Mouse (Mus musculus): ENCODE results near the gene Gtsf1l. TPM values are rescaled to one million over a fixed set of nuclear protein-coding genes. Genes with fewer than 3 reads are reported as not detected.

Gene Gtsf1l
- not detected in 2 replicates for polyA plus RNA-seq (2016; fragmentation: Nextera tagmentation; extraction: Ambion mirVana)

GRCm38 (mm10) chr2:163087728-163088127, at the start of gene Gtsf1l:
Gene Gtsf1l (minus strand): TSS chr2:163087855.
- ATAC-seq (ENCODE audit: low FRiP score), result no peak
- H3K4me3 ChIP-seq (replicated peaks), result no peak within 1 kb of the TSS
- no peaks in the 10 kb centered on the region for H3K9me3 ChIP-seq
- no peak within 1 kb of the TSS for H3K9ac ChIP-seq
- H3K4me2 ChIP-seq, result no peak within 1 kb of the TSS
- 92% methylated on average over 9 of the region's 9 CpGs for WGBS
- peaks cover 12% of the 10 kb centered on the region; the same call in 1 of the 2 replicates for H3K36me3 ChIP-seq (replicated peaks)
- no peak within 1 kb of the TSS for H3K27ac ChIP-seq
- no peaks in the 10 kb centered on the region for H3K4me1 ChIP-seq
- H3K27me3 ChIP-seq, result no peaks in the 10 kb centered on the region

GRCm38 (mm10) chr2:163136996-163137395, 49.3 kb upstream of the Gtsf1l start:
- Histone ChIP-seq H3K4me3 (replicated peaks) (no peak overlapping the region), H3K9ac (no peak overlapping the region), H3K36me3 (replicated peaks) (no peaks in the 10 kb centered on the region), H3K9me3 (no peaks in the 10 kb centered on the region), H3K27ac (no peak overlapping the region), H3K4me2 (no peak overlapping the region), H3K27me3 (0 out of 2 replicates have a peak, but pooled peaks cover under 1% of the 10 kb centered on the region), H3K4me1 (no peaks in the 10 kb centered on the region)
- ATAC-seq (ENCODE audit: low FRiP score), result no peak

GRCm38 (mm10) chr2:163135931-163136330, 48.3 kb upstream of the Gtsf1l start:
- Histone ChIP-seq H3K27me3 (no peaks in the 10 kb centered on the region), H3K4me2 (no peak overlapping the region), H3K9ac (no peak overlapping the region), H3K9me3 (no peaks in the 10 kb centered on the region), H3K4me1 (no peaks in the 10 kb centered on the region), H3K36me3 (replicated peaks) (no peaks in the 10 kb centered on the region), H3K27ac (no peak overlapping the region), H3K4me3 (replicated peaks) (no peak overlapping the region)
- ATAC-seq (ENCODE audit: low FRiP score), result no peak
- 49% methylated on average over 6 of the region's 6 CpGs for WGBS

- Histone ChIP-seq H3K4me3 (replicated peaks) (no peak overlapping the region), H3K9me3 (no peaks in the 10 kb centered on the region), H3K27ac (no peak overlapping the region), H3K36me3 (replicated peaks) (no peaks in the 10 kb centered on the region), H3K9ac (no peak overlapping the region), H3K27me3 (no peaks in the 10 kb centered on the region), H3K4me2 (no peak overlapping the region), H3K4me1 (no peaks in the 10 kb centered on the region)
- 88% methylated on average over 5 of the region's 5 CpGs for WGBS
- no peak for ATAC-seq (ENCODE audit: low FRiP score)
Measured at GRCm38 (mm10) chr2:163132314-163132713, 44.7 kb upstream of the Gtsf1l start.

GRCm38 (mm10) chr2:163130837-163131236, 43.2 kb upstream of the Gtsf1l start:
- WGBS, result 80% methylated on average over 5 of the region's 5 CpGs

GRCm38 (mm10) chr2:163123496-163123895, 35.8 kb upstream of the Gtsf1l start:
- Histone ChIP-seq H3K9me3 (0 out of 2 replicates have a peak, but pooled peaks cover 3% of the 10 kb centered on the region), H3K36me3 (replicated peaks) (no peaks in the 10 kb centered on the region), H3K4me2 (no peak overlapping the region), H3K27me3 (peaks cover 15% of the 10 kb centered on the region; the same call in 1 of the 2 replicates), H3K27ac (no peak overlapping the region), H3K4me3 (replicated peaks) (no peak overlapping the region), H3K4me1 (peaks cover 19% of the 10 kb centered on the region), H3K9ac (no peak overlapping the region)
- no peak for ATAC-seq (ENCODE audit: low FRiP score)
- WGBS, result 84% methylated on average over 5 of the region's 5 CpGs

More at GRCm38 (mm10) chr2:163130837-163131236, 43.2 kb upstream of the Gtsf1l start:
- H3K4me2 ChIP-seq, result no peak overlapping the region
- ATAC-seq (ENCODE audit: low FRiP score), result no peak
- H3K27ac ChIP-seq, result no peak overlapping the region
- H3K27me3 ChIP-seq, result no peaks in the 10 kb centered on the region
- no peaks in the 10 kb centered on the region for H3K4me1 ChIP-seq
- no peak overlapping the region for H3K9ac ChIP-seq
- no peak overlapping the region for H3K4me3 ChIP-seq (replicated peaks)
- H3K36me3 ChIP-seq (replicated peaks), result no peaks in the 10 kb centered on the region
- H3K9me3 ChIP-seq, result 0 out of 2 replicates have a peak, but pooled peaks cover 3% of the 10 kb centered on the region

- Histone ChIP-seq H3K4me2 (peak overlapping the region; percentile 31; the same call in 1 of the 2 replicates), H3K9me3 (0 out of 2 replicates have a peak, but pooled peaks cover 3% of the 10 kb centered on the region), H3K27me3 (peaks cover 15% of the 10 kb centered on the region; the same call in 1 of the 2 replicates), H3K27ac (0 out of 2 replicates have a peak overlapping the region, but pooled peaks have one; percentile 19), H3K4me3 (replicated peaks) (no peak overlapping the region), H3K4me1 (peaks cover 19% of the 10 kb centered on the region), H3K36me3 (replicated peaks) (no peaks in the 10 kb centered on the region), H3K9ac (no peak overlapping the region)
- peak; percentile 91 for ATAC-seq (ENCODE audit: low FRiP score)
- 26% methylated on average over 9 of the region's 9 CpGs for WGBS
Measured at GRCm38 (mm10) chr2:163122319-163122718, 34.7 kb upstream of the Gtsf1l start.

GRCm38 (mm10) chr2:163121353-163121660, 33.7 kb upstream of the Gtsf1l start:
- 86% methylated on average over 3 of the region's 3 CpGs for WGBS
- Histone ChIP-seq H3K27me3 (peaks cover 15% of the 10 kb centered on the region; the same call in 1 of the 2 replicates), H3K9ac (no peak overlapping the region), H3K4me1 (peaks cover 19% of the 10 kb centered on the region), H3K27ac (no peak overlapping the region), H3K4me2 (no peak overlapping the region), H3K36me3 (replicated peaks) (no peaks in the 10 kb centered on the region), H3K4me3 (replicated peaks) (no peak overlapping the region), H3K9me3 (no peaks in the 10 kb centered on the region)
- no peak for ATAC-seq (ENCODE audit: low FRiP score)

GRCm38 (mm10) chr2:163120626-163121352, 33.1 kb upstream of the Gtsf1l start:
- Histone ChIP-seq H3K4me2 (no peak overlapping the region), H3K4me1 (peaks cover 19% of the 10 kb centered on the region), H3K9ac (no peak overlapping the region), H3K36me3 (replicated peaks) (no peaks in the 10 kb centered on the region), H3K27me3 (peaks cover 15% of the 10 kb centered on the region; the same call in 1 of the 2 replicates), H3K27ac (no peak overlapping the region), H3K9me3 (no peaks in the 10 kb centered on the region), H3K4me3 (replicated peaks) (no peak overlapping the region)
- ATAC-seq (ENCODE audit: low FRiP score), result no peak
- WGBS, result 69% methylated on average over 15 of the region's 15 CpGs

GRCm38 (mm10) chr2:163111413-163112201, 24.0 kb upstream of the Gtsf1l start:
- no peaks in the 10 kb centered on the region for H3K9me3 ChIP-seq
- H3K36me3 ChIP-seq (replicated peaks), result no peaks in the 10 kb centered on the region
- peak overlapping the region; percentile 75 for H3K27ac ChIP-seq
- H3K9ac ChIP-seq, result peak overlapping the region; percentile 12; the same call in 1 of the 2 replicates
- ATAC-seq (ENCODE audit: low FRiP score), result peak; percentile 51
- 22% methylated on average over 16 of the region's 16 CpGs for WGBS
- H3K4me2 ChIP-seq, result peak overlapping the region; percentile 25
- H3K4me3 ChIP-seq (replicated peaks), result no peak overlapping the region
- peaks cover 38% of the 10 kb centered on the region for H3K4me1 ChIP-seq
- H3K27me3 ChIP-seq, result no peaks in the 10 kb centered on the region

GRCm38 (mm10) chr2:163110706-163111105, 23.1 kb upstream of the Gtsf1l start:
- no peak overlapping the region for H3K9ac ChIP-seq
- H3K27ac ChIP-seq, result peak overlapping the region; percentile 75; the same call in 1 of the 2 replicates
- H3K36me3 ChIP-seq (replicated peaks), result no peaks in the 10 kb centered on the region
- H3K4me2 ChIP-seq, result no peak overlapping the region
- H3K27me3 ChIP-seq, result no peaks in the 10 kb centered on the region
- 100% methylated on average over 1 of the region's 1 CpGs for WGBS
- H3K4me1 ChIP-seq, result peaks cover 38% of the 10 kb centered on the region
- H3K4me3 ChIP-seq (replicated peaks), result no peak overlapping the region
- no peak for ATAC-seq (ENCODE audit: low FRiP score)
- no peaks in the 10 kb centered on the region for H3K9me3 ChIP-seq

GRCm38 (mm10) chr2:163108385-163108784, 20.7 kb upstream of the Gtsf1l start:
- no peak for ATAC-seq (ENCODE audit: low FRiP score)
- no peaks in the 10 kb centered on the region for H3K36me3 ChIP-seq (replicated peaks)
- no peak overlapping the region for H3K9ac ChIP-seq
- WGBS, result 35% methylated on average over 9 of the region's 9 CpGs
- 0 out of 2 replicates have a peak overlapping the region, but pooled peaks have one; percentile 5 for H3K27ac ChIP-seq
- no peaks in the 10 kb centered on the region for H3K27me3 ChIP-seq
- no peaks in the 10 kb centered on the region for H3K9me3 ChIP-seq
- peaks cover 46% of the 10 kb centered on the region for H3K4me1 ChIP-seq
- H3K4me3 ChIP-seq (replicated peaks), result no peak overlapping the region
- H3K4me2 ChIP-seq, result no peak overlapping the region

All from forebrain, embryonic 12.5 days (tissue).